Mouse (Mus musculus): ENCODE measurements around the gene Dysf.

The Dysf gene

DNA sequence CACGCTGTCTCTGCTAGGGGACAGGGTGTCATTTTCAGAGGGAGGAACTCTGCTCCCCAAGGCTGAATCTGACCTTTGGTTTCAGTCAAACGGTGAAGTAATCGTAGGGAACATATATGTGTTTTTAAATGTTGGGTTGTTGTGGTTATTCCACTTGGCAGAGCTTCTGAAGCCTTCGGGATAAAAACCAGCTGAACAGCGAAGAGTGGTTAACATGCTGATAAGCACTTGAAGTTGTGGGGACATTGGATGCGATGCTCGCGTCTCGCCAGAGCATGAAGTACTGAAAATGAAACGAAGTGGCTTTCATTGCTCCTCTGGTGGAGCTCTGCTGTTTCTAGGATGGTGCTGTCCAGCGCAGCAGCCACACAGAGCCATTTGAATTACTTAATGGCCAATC is 102.7 kb downstream of the Dysf start:
- no peak for DNase-seq (ENCODE audit: low spot score)

DNA sequence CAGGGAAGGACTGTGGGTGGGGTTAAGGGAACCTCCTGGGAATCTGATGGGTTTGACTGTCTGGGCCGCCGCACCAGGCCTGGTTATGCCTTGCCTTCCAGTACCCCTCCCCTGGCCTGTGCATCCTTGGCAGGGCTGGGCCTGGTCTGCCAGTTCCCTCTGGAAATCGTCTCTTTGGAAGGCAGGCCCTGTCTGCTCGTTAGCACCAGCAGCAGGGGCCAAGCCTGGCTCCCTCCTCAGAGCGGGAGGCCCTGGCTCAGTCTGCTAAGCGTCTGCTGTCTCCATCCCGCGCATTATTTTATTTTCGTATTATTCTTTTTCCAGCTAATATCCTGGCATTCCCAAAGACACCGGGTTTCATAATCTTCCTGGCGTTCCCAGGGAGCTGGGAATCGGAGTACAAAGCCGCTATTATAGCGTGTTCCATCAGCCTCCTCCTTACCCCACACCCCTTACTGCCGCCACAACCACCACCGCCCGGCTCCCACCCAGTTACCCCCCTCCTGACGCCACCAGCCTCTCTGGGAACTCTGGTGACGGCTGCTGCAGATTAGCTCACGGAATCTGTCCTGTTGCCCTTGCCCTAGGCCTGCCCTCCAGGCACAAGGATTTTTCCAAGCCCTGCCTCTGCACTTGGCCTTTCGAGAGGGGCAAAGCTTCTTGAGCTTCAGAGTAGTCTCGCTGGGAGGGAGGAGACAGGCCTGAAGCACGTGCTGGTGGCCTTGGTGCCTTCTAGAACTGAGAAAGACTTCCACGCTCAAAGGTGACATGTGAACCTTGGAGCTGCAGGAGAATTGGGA is 111.5 kb downstream of the Dysf start:
- peak; percentile 82 for DNase-seq (ENCODE audit: low spot score)

DNA sequence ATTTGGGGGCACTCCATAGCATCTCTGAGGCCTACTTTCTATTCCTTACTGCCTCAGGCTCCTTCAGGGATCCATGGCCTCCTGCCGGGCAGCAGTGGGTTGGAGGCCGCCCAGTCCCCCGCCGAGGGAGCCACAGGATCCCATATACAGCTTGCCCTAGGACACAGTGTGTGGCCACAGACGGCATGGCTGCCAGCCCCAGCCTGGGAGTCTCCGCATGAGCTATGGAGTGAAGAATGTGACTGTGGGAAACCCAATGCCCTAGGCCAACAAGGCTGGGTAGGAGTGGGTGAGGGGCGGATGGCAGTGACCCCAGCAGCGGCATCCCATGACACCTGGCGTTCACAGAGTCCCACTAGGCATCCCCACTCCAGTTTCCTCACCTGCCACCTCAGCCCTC is 116.2 kb downstream of the Dysf start:
- DNase-seq (ENCODE audit: low spot score), result no peak

DNA sequence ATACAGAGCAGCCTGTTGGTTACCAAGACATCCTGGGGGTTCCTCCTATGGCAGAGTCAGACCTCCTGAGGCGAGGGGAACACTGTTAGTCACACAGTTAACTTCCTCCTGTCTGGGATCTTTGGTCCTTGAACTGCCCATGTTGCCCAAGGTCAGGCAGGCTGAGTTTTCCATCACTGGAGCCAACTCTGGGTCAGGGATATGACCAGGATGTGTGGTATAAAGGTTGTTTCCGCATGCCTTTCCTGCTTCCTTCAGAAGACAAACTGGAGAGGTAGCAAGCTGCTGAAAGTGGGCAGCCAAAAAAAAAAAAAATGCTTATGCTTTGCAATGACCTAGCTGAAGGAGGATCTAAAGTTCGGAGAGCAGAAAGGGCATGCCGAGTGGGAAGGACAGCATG is 116.7 kb downstream of the Dysf start:
- DNase-seq (ENCODE audit: low spot score), result no peak

DNA sequence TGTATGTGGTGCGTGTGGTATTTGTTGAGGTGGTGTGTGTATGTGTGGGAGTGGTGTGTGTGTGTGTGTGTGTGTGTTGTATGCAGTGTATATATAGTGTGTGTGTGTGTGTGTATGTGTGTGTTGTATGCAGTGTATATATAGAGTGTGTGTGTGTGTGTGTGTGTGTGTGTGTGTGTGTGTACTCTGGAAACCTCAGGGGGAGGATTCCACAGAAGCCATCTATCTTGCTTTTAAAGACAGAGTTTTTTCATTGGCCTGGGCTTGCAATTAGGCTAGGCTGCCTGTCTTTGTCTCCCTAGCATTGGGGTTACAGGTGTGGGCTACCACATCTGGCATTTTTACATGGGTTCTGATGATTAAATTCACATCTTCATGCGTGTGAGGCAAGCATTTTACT is 119.8 kb downstream of the Dysf start:
- no peak for DNase-seq (ENCODE audit: low spot score)

DNA sequence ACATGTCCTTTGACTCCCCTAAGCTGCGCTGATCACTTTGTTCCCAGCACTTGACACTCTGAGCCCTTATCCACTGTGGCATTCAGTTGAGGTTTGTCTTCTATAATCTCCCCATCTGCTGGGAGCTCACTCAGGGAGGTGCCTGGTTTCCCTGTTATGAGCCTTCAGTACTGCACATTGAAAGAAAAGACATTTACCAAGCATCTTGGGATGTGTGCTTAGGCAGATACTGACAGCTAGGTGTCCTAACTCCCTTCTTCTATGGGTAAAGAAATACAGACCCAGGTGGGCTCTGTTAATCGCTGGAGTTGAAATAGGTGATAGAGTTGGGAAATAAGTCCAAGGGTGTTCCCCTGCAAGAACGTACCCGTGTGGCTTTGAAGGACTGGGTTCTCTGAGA is 122.5 kb downstream of the Dysf start:
- DNase-seq (ENCODE audit: low spot score), result no peak

DNA sequence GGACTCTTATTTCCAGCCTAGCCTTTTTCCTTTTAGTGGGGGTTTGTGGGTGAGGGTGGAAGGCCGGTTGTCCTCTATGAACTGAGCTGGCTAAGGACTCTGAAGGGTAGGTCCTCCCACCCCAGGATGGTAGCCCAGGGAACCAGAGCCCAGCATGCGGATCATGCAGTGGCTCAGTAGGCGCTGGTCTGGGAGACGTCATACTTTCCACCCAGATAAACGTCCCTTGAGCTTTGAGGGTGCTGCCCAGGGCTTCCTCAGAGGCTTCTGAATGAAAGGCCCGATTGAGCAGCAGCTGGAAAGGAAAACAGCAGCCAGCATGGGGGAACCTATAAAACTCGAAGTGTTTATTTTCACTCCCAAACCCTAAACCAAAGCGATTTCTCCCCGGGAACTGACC is 123.1 kb downstream of the Dysf start:
- no peak for DNase-seq (ENCODE audit: low spot score)

DNA sequence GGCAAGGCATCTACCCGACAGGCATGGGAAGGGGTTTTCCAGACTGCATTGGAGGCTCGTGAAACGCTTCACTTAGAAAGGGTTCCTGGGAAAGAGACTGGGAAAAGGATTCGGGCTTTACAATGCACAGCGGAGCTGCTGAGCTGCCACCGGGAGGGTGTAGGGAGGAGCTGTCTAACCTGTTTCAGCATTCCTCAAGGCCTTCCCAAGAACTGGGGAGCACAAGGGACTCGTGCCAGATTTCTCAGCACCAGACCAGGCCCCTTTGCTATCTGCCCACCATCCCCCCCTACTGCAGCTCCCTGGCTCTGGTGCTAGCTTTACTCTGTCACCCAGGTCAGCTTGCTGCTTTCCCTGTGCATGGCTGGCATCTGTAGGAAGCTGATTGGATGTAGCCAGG is 124.7 kb downstream of the Dysf start:
- DNase-seq (ENCODE audit: low spot score), result no peak

DNA sequence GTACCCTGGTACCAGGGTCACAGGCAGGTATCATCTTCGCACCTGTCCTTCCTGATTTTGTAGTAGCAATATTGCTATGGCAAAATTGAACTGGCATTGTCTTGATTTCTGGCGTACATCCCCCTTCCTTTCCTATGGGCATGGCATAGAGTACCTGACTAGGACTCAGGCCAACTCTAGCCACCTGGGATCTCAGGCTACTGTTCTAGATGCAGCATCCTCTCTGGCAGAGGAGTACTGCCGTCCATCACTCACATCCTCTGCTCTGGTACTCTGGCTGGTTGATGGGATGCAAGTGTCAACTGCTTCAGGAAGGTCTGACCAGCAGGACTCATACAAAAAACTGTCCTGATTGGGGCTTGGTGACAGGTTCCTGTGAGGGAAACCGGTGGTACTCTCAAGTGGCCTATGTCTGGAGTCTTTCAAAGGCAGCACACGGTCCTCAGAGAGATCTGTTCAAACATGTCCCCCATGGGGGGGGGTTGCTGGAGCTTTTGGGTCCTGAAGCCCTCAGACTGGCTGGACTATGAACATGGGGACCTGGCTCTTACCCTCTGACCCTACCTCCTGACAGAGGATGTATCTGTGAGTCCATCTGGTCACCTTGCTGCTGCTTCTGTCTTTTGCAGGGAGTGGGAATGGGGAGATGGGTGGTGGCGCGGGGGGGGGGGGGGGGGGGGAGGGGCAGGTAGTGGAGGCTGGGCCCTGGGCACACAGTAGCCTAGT is 125.8 kb downstream of the Dysf start:
- DNase-seq (ENCODE audit: low spot score), result peak; percentile 32

DNA sequence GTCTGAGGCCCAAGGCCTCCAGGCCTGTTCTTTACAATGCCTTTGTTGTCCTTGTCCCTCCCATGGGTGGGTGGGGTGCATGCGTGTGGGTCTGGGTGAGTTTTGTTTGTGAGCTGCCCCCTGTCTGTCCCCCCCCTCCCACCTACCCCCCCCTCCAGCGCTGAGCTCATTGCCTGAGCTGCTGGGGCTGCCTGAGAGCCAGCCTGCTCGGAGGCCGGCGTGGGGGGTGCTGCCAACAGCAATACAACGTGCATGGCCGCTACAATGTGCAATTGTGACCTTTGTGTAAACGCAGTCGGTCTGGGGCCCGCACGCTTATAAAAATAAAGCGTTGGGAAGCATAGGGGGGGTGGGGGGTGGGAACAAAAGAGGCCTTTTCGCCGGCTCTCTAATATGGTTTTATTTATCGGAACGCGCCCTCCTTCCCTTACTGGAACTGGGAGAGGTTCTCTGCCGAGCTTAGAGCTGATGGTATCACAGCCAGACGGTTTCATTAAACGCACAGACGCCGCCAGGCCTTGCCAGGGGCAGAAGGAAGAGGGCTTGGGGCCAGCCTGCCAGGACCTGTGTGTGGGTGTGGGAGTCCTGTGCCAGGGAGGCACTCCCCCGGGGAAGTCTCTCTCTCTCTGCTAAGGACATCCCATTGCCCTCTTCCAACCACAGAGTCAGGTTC is 126.5 kb downstream of the Dysf start:
- peak; percentile 76 for DNase-seq (ENCODE audit: low spot score)

DNA sequence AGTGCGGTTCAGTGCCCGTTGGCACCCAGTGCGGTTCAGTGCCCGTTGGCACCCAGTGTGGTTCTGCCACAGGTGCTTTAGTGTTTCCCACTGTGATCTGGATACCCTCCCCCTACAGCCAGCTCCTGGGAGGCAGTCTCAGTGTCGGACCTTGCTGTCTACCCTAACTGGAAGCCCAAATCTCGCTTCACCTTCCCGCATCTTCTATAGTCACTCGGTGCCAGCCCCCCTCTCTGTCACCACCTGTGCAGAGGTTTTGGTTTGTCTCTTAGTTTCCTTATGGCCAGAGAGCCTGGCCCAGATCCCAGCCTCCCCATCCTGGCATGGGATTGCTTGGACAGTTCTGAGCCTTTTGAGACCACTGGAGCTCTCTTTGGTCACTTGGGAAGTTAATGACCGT is 127.3 kb downstream of the Dysf start:
- no peak for DNase-seq (ENCODE audit: low spot score)

DNA sequence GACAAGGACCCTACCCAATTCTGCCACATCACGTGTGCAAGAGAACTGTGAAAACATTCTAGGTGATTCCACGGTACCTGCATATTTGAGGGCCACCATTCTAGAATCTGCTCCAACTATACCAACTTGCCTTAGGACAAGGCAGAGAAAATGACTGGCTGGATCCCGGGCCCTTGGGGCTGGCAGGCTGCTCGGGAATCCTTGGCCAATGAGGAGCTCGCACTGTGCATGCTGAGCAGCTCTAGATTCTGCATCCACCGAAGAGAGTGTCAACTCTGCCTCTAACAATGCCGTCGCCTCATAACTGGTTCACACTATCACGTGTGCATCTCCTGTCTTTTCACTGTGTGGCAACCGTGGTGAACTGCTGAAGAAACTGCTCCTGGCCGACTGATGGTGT is 128.0 kb downstream of the Dysf start:
- DNase-seq (ENCODE audit: low spot score), result no peak

DNA sequence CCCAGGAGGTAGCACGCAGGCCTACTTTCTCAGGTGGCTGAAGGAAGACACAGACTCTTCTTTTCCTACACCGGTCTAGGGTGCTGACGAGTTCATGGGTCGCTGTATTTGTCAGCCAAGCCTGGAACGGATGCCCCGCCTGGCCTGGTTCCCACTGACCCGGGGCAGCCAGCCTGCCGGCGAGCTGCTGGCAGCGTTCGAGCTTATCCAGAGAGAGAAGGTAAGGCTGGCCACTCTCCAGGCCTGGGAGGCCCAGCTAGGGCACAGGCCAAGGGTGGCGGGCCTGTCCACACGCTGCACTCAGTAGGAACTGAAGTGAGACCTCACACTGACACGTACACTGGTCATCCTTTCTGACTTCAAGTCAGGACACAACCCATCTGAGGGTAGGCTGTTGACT is 131.5 kb downstream of the Dysf start:
- DNase-seq (ENCODE audit: low spot score), result peak; percentile 42

DNA sequence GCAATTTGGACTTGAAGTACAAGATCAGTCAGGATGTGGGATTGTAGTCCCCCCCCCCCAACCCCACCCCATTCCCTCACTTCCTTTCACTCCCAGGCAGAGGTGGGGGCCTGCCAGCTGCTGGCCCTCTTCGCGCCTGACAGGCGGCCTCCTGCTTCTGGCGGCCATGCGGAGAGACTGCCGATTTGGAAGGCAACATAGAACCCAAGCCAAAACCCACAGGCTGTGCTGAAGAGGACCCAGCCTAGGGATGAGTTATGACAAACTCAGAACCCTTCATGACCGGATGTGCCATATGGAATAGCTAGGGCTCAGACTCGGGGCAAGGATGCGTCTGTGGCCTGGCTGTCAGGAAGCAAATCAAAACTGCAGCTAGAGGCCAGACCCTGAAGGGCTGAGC is 134.1 kb downstream of the Dysf start:
- no peak for DNase-seq (ENCODE audit: low spot score)

DNA sequence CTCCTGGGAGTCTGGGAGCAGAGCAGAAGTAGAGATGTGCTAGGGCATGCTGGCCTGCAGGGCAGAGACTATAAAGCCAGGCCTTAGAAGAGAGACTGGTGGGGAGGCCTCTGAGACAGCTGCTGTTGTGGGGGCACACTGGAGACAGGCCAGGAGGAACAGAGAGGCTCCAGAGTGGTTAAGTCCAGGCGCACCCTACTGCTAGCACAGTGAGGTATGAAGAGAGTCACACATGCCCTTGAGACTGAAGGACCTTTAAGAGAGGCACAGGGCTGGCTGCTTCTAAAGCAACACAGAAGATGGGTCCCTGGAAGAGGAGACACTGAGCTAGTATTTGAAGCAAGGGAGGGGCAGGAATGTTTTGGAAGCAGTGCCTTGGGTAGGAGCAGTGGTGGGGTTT is 134.9 kb downstream of the Dysf start:
- no peak for DNase-seq (ENCODE audit: low spot score)

DNA sequence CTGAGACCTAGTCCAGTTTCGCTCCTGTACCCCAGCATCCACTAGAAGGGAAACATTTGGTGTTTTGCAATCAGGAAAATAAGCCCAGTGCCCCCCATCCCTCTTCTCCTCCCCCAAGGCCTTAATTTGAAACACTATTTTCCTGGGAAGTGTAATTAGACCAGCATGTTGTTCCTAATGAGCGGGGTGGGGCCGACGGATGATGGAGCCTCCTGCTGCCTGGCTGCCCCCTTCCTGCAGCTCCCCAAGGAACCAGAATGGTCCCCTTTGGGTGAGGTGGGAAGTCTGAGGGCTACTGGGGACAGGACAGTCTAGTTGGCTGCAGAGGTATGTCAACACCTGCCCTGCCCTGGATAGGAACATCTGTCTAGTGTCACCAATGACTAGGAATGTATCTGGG is 136.0 kb downstream of the Dysf start:
- no peak for DNase-seq (ENCODE audit: low spot score)

DNA sequence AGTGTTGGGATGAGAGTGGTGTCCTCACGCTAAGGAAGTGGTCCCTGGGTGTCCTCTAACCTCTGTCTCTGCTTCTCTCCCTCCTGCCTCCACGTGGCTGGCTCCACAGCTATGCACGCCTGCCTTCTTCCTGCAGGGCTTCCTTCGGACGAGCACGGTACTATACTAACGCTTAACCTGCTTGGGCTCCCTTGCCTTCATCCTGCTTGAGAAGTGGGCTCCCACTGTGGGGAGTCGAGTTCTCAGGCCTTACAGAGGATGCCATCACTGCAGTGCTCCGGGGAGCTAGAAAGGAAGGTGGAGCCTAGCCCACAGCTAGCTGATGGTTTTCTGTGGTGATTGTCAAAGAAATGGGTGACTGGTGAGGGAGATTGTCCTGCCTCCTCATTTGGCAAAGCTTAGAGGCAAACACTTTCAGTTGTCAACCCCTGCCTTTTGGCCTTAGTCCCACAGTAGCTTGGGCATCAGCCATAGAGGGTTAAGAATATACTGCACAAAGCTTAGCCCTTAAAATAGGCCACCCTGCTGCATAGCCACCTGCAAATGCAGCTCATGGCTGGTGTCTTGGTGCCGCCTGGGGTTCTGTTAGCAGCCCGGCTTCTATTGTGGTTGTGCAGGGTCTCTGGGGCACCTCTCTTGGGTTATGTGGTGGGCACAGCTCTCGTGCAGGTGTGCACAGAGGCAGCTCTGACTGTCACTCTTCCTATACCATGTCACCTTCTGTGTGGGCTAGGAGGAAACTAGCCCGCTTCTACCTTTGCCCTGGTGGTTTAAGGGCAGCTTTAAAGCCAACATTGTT is 139.0 kb downstream of the Dysf start:
- DNase-seq (ENCODE audit: low spot score), result no peak

DNA sequence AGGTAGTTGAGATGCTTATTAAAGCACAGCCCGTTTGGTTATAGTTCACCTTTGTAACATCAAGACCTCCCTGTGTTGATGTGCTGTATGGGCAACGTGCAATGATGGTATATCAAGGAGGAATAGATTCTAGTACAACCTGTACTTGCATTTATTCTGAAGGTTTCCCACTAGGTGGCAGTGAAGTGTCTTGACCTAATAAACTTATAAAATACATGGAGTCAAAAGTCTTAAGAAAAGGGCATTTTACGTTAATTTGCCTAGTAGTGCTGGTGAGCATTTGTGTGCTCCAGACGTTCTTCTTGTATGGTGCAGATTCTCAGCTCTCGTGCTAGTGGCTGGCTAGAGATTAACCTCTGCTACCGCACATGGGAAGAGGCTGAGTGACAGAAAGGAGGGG is 140.1 kb downstream of the Dysf start:
- peak; percentile 32 for DNase-seq (ENCODE audit: low spot score)

DNA sequence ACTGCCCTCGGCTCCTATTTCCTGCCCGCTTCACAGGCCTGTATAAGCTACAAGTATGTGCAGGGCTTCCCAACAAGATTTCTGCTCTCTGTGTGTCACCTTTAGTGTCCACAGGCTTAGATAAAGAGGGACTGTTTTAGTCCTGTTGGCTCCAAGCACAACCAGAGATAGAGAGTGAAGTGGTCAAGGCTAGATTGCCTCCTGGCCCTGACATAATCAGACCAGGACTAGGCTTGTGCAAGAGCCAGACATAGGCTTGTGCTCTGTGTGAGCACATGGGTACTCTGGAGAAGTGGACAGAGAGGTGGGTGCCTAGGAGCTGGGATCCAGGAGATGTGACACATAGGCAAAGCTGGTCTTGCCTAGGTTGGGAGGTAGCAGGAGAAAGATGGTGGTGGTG is 146.1 kb downstream of the Dysf start:
- no peak for DNase-seq (ENCODE audit: low spot score)

DNA sequence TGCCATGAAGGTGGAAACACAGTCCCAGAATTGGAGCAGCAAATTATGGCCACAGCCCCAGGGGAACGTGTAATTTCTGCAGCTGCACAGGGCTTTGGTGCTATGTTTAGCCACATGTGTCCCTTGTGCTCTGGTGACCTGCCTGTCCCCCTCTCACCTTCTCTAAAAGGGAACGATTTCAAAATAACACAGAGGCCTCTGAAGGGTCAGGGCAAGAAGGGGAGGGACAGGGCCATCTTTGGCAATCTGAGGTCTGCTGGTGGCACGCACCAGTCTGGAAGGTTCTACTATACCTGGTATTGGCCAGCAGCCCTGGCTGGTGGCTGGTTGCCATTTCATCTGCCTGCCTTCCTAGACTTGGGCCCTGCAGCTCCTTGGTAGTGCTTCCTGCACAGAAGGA is 147.4 kb downstream of the Dysf start:
- DNase-seq (ENCODE audit: low spot score), result no peak

DNA sequence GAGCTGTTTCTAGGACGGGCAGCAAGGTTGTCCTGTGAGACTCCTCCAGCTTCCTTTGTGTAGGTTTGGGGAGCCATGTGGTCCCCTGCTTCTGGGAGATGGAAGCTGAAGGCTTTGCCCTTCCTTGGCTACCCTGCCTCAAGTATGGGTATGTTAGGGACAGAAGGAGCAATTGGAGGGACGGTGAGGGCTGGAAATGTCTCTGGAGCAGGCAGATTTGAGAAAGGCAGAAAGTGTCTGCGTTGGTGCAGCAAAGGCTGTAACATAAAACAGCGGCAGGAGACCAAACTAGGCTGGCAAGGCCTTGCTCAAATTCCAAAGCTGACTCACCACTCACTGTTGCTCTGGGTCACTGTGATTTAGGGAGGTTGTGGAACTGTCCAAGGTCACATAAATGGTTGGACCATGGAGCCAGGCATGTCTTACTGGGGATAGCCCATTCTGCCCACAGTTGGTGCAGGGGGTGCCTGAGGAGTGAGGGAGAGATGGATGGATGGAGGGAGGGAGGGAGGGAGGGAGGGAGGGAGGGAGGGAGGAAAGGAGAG is 148.2 kb downstream of the Dysf start:
- no peak for DNase-seq (ENCODE audit: low spot score)

DNA sequence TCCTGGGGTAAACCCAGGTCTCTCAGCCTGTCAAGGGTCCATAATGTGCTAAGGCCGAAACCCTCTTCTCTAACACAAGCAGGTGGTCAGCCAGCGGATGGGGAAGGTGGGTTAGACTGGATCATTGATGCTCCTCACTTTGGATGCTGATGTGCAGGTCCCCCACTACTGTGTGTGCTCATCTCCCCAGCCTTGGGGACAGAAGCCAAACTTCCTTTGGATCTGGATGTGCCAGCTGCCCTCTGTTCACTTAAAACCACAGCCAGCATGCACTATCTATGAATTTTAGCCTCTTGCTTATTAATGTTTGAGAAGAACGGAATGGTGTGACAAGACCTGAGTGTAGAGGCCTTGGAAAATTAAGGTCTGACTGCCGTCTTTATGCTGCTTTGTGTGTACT is 150.7 kb downstream of the Dysf start:
- DNase-seq (ENCODE audit: low spot score), result no peak
